Mouse (Mus musculus): ENCODE results near the gene Tfap2c.

GRCm38 (mm10) chr2:172500752-172501316 is 48.6 kb upstream of the Tfap2c start:
- TF ChIP-seq CTCF (IDR thresholded peaks at IDR 0.05; ENCODE audit: low read depth) (no peak), EP300 (optimal IDR thresholded peaks at IDR 0.05) (no peak)
